Mouse (Mus musculus) kidney, adult 8-10 months (tissue): ENCODE data around the gene Fah.

Source experiments
- DNase-seq, 2 experiments: peaks; one replicate each; pipeline ENCODE4 v3.0.0; 2022

Fah gene

GRCm38 (mm10) chr7:84594087-84594916 is 12.2 kb downstream of the Fah start:
- DNase-seq: peak; percentile 32 to 39

GRCm38 (mm10) chr7:84591347-84591746 is 15.2 kb downstream of the Fah start:
- DNase-seq: no peak

GRCm38 (mm10) chr7:84590622-84591021 is 15.9 kb downstream of the Fah start:
- no peak for DNase-seq

- DNase-seq: peak in 1 of 2 experiments; percentile 0
These were observed 19.3 kb downstream of the Fah start for GRCm38 (mm10) chr7:84587101-84587783.

- DNase-seq: peak in 1 of 2 experiments; percentile 0
These were observed 20.0 kb downstream of the Fah start for GRCm38 (mm10) chr7:84586360-84587100.

GRCm38 (mm10) chr7:84585086-84585485 is 21.4 kb downstream of the Fah start:
- DNase-seq: no peak

GRCm38 (mm10) chr7:84579769-84580168 is 26.8 kb downstream of the Fah start:
- no peak for DNase-seq

- DNase-seq: no peak
These were observed 27.7 kb downstream of the Fah start for GRCm38 (mm10) chr7:84578841-84579240.

- DNase-seq: no peak
These were observed 29.5 kb downstream of the Fah start for GRCm38 (mm10) chr7:84577034-84577433.

- DNase-seq: peak in 1 of 2 experiments; percentile 23
These were observed 40.3 kb downstream of the Fah start for GRCm38 (mm10) chr7:84566200-84566599.

GRCm38 (mm10) chr7:84564236-84564635 is 42.3 kb downstream of the Fah start:
- DNase-seq: no peak

GRCm38 (mm10) chr7:84560500-84560899 is 46.0 kb downstream of the Fah start:
- DNase-seq: no peak

- no peak for DNase-seq
These were observed 49.2 kb downstream of the Fah start for GRCm38 (mm10) chr7:84557332-84557731.

GRCm38 (mm10) chr7:84555294-84555693 is 51.2 kb downstream of the Fah start:
- DNase-seq: no peak

- no peak for DNase-seq
These were observed 55.0 kb downstream of the Fah start for GRCm38 (mm10) chr7:84551472-84551871.

GRCm38 (mm10) chr7:84546667-84547066 is 59.9 kb downstream of the Fah start:
- DNase-seq: no peak

- no peak for DNase-seq
These were observed 61.6 kb downstream of the Fah start for GRCm38 (mm10) chr7:84544946-84545345.
